Comparison of ENCODE assay signal across 16 mouse cellular contexts in genomic region chr7:44485572-44486195, GRCm38 (mm10). TPM values are rescaled to one million over a fixed set of nuclear protein-coding genes. Genes with fewer than 3 reads are reported as not detected.
DNase-seq lines count a peak whose midpoint lies in the region; ATAC-seq lines count a peak whose summit lies in the region.
"Had no signal": no experiment of that assay in that cellular context is flagged by ENCODE, and none has a peak within 500 bp of the region (broad histone marks: within the 10 kb centered on the region; RNA-seq: fewer than 3 reads in every experiment).

No protein-coding gene starts in this region.

- H3K9me3 ChIP-seq in neural tube, embryonic 13.5 days: no peaks in the 10 kb centered on the region
- no peaks in the 10 kb centered on the region for H3K9me3 ChIP-seq in neural tube, embryonic 15.5 days (replicated peaks)
- no peaks in the 10 kb centered on the region for H3K9me3 ChIP-seq in midbrain, embryonic 15.5 days
- H3K9me3 ChIP-seq: embryonic facial prominence, embryonic 13.5 days; G1E; hindbrain, embryonic 13.5 days had no signal

- H3K27ac ChIP-seq in neural tube, embryonic 13.5 days (replicated peaks): no peak overlapping the region
- H3K27ac ChIP-seq in neural tube, embryonic 15.5 days (replicated peaks): no peak overlapping the region
- H3K27ac ChIP-seq in midbrain, embryonic 15.5 days: no peak overlapping the region
- H3K27ac ChIP-seq: embryonic facial prominence, embryonic 13.5 days; macrophage had no signal

- no peak overlapping the region for H3K4me3 ChIP-seq in neural tube, embryonic 13.5 days
- H3K4me3 ChIP-seq in neural tube, embryonic 15.5 days (replicated peaks): no peak overlapping the region
- H3K4me3 ChIP-seq in midbrain, embryonic 15.5 days: no peak overlapping the region
- H3K4me3 ChIP-seq: embryonic facial prominence, embryonic 13.5 days; hindbrain, embryonic 13.5 days had no signal

- H3K4me2 ChIP-seq in neural tube, embryonic 13.5 days: no peak overlapping the region
- no peak overlapping the region for H3K4me2 ChIP-seq in neural tube, embryonic 15.5 days
- H3K4me2 ChIP-seq in midbrain, embryonic 15.5 days: no peak overlapping the region
- H3K4me2 ChIP-seq: embryonic facial prominence, embryonic 13.5 days; hindbrain, embryonic 13.5 days; lung, embryonic 14.5 days had no signal

- peaks cover 29% of the 10 kb centered on the region for H3K36me3 ChIP-seq in neural tube, embryonic 13.5 days
- H3K36me3 ChIP-seq in neural tube, embryonic 15.5 days: peaks cover 20% of the 10 kb centered on the region
- H3K36me3 ChIP-seq in midbrain, embryonic 15.5 days (replicated peaks): peaks cover 10% of the 10 kb centered on the region; the same call in 1 of the 2 replicates

- no peak overlapping the region for H3K9ac ChIP-seq in neural tube, embryonic 13.5 days
- no peak overlapping the region for H3K9ac ChIP-seq in neural tube, embryonic 15.5 days (replicated peaks)
- no peak overlapping the region for H3K9ac ChIP-seq in midbrain, embryonic 15.5 days
- H3K9ac ChIP-seq: lung, embryonic 14.5 days had no signal

- peaks cover 19% of the 10 kb centered on the region for H3K27me3 ChIP-seq in neural tube, embryonic 13.5 days
- H3K27me3 ChIP-seq in neural tube, embryonic 15.5 days (replicated peaks): peaks cover 8% of the 10 kb centered on the region
- peaks cover 5% of the 10 kb centered on the region for H3K27me3 ChIP-seq in midbrain, embryonic 15.5 days (replicated peaks)

- WGBS in neural tube, embryonic 13.5 days: 73% methylated on average over 7 of the region's 7 CpGs
- 74% methylated on average over 7 of the region's 7 CpGs for WGBS in neural tube, embryonic 15.5 days
- WGBS in midbrain, embryonic 15.5 days: 71% methylated on average over 7 of the region's 7 CpGs

- ATAC-seq in neural tube, embryonic 13.5 days (ENCODE audit: low read depth): peak; percentile 32; the same call in 1 of the 2 replicates
- no peak for ATAC-seq in neural tube, embryonic 15.5 days (ENCODE audit: low FRiP score)
- 0 out of 2 replicates have a peak, but pooled peaks have one; percentile 38 for ATAC-seq in midbrain, embryonic 15.5 days (replicated peaks)
- ATAC-seq in megakaryocyte, adult 5-6 weeks (ENCODE audit: poor library complexity, severe bottlenecking): no peak

- peaks cover 10% of the 10 kb centered on the region; the same call in 1 of the 2 replicates for H3K4me1 ChIP-seq in neural tube, embryonic 13.5 days (replicated peaks)
- 0 out of 2 replicates have a peak, but pooled peaks cover 3% of the 10 kb centered on the region for H3K4me1 ChIP-seq in neural tube, embryonic 15.5 days
- no peaks in the 10 kb centered on the region for H3K4me1 ChIP-seq in midbrain, embryonic 15.5 days
- H3K4me1 ChIP-seq: embryonic facial prominence, embryonic 13.5 days had no signal

- DNase-seq in heart, adult 11 months: peak; percentile 69
- DNase-seq in heart, postnatal 4 days: no peak
- DNase-seq in kidney, postnatal 10 days: peak; percentile 3
- DNase-seq in kidney, postnatal 14 days: no peak

RNA-seq across cellular contexts. Expression of gene Emc10, which starts 10.6 kb away (rescaled TPM):
- 10 to 100 TPM; 91.4 to 93.4 TPM for total RNA-seq in heart, postnatal 4 days (2021)
- polyA plus RNA-seq in neural tube, embryonic 13.5 days (2015; fragmentation: Nextera tagmentation; extraction: Ambion mirVana): 139 TPM in 2 replicates
- polyA plus RNA-seq in neural tube, embryonic 15.5 days (2015; fragmentation: Nextera tagmentation; extraction: Ambion mirVana): 144 and 157 TPM in 2 replicates
- 145 and 162 TPM in 2 replicates for polyA plus RNA-seq in midbrain, embryonic 15.5 days (2015; fragmentation: Nextera tagmentation; extraction: Ambion mirVana)
- total RNA-seq in megakaryocyte, adult 5-6 weeks (2015): 42.4 and 47.4 TPM in 2 replicates
- total RNA-seq in megakaryocyte, adult 5-6 weeks (2017): 23.1 and 27.4 TPM in 2 replicates

RNA-seq across cellular contexts. Expression of gene Fam71e1, which starts 10.7 kb away (rescaled TPM):
- total RNA-seq in heart, postnatal 4 days (2021): 1 to 10 TPM; 6.3 to 6.7 TPM
- 23.0 and 29.8 TPM in 2 replicates for polyA plus RNA-seq in neural tube, embryonic 13.5 days (2015; fragmentation: Nextera tagmentation; extraction: Ambion mirVana)
- polyA plus RNA-seq in neural tube, embryonic 15.5 days (2015; fragmentation: Nextera tagmentation; extraction: Ambion mirVana): 22.6 and 23.2 TPM in 2 replicates
- 30.1 and 36.6 TPM in 2 replicates for polyA plus RNA-seq in midbrain, embryonic 15.5 days (2015; fragmentation: Nextera tagmentation; extraction: Ambion mirVana)
- total RNA-seq in megakaryocyte, adult 5-6 weeks (2015): 1.7 and 2.0 TPM in 2 replicates
- 0.12 TPM in 1 of 2 replicates, not detected in the other for total RNA-seq in megakaryocyte, adult 5-6 weeks (2017)
- total RNA-seq: common myeloid progenitor, adult 5-6 weeks had no signal

RNA-seq across cellular contexts. Expression of gene Josd2, which starts 17.9 kb away (rescaled TPM):
- 10 to 100 TPM; 71.8 to 81.4 TPM for total RNA-seq in heart, postnatal 4 days (2021)
- 49.9 and 54.3 TPM in 2 replicates for polyA plus RNA-seq in neural tube, embryonic 13.5 days (2015; fragmentation: Nextera tagmentation; extraction: Ambion mirVana)
- polyA plus RNA-seq in neural tube, embryonic 15.5 days (2015; fragmentation: Nextera tagmentation; extraction: Ambion mirVana): 45.2 and 51.0 TPM in 2 replicates
- polyA plus RNA-seq in midbrain, embryonic 15.5 days (2015; fragmentation: Nextera tagmentation; extraction: Ambion mirVana): 38.8 and 42.2 TPM in 2 replicates
- 18.2 and 20.3 TPM in 2 replicates for total RNA-seq in megakaryocyte, adult 5-6 weeks (2015)
- 12.5 and 14.0 TPM in 2 replicates for total RNA-seq in megakaryocyte, adult 5-6 weeks (2017)

RNA-seq across cellular contexts. Expression of gene Aspdh, which starts 20.5 kb away (rescaled TPM):
- 1 to 10 TPM; 2.2 TPM for total RNA-seq in heart, postnatal 4 days (2021)
- 1.6 and 2.9 TPM in 2 replicates for polyA plus RNA-seq in neural tube, embryonic 13.5 days (2015; fragmentation: Nextera tagmentation; extraction: Ambion mirVana)
- 2.2 and 4.2 TPM in 2 replicates for polyA plus RNA-seq in neural tube, embryonic 15.5 days (2015; fragmentation: Nextera tagmentation; extraction: Ambion mirVana)
- 5.8 and 6.0 TPM in 2 replicates for polyA plus RNA-seq in midbrain, embryonic 15.5 days (2015; fragmentation: Nextera tagmentation; extraction: Ambion mirVana)
- not detected in 2 replicates for total RNA-seq in megakaryocyte, adult 5-6 weeks (2015)
- not detected in 2 replicates for total RNA-seq in megakaryocyte, adult 5-6 weeks (2017)
- total RNA-seq: adrenal gland, adult 18-20 months; common myeloid progenitor, adult 5-6 weeks; G1E; gastrocnemius, postnatal 4 days had no signal
- polyA plus RNA-seq: G1E, macrophage had no signal

RNA-seq across cellular contexts. Expression of gene Mybpc2, which starts 38.8 kb away (rescaled TPM):
- 10 to 100 TPM; 15.3 to 15.8 TPM for total RNA-seq in heart, postnatal 4 days (2021)
- 0.08 and 0.22 TPM in 2 replicates for polyA plus RNA-seq in neural tube, embryonic 13.5 days (2015; fragmentation: Nextera tagmentation; extraction: Ambion mirVana)
- polyA plus RNA-seq in neural tube, embryonic 15.5 days (2015; fragmentation: Nextera tagmentation; extraction: Ambion mirVana): 0.14 and 0.36 TPM in 2 replicates
- polyA plus RNA-seq in midbrain, embryonic 15.5 days (2015; fragmentation: Nextera tagmentation; extraction: Ambion mirVana): 0.19 and 0.28 TPM in 2 replicates
- total RNA-seq in megakaryocyte, adult 5-6 weeks (2015): not detected in 2 replicates
- total RNA-seq in megakaryocyte, adult 5-6 weeks (2017): not detected in 2 replicates
- total RNA-seq: common myeloid progenitor, adult 5-6 weeks had no signal
- polyA plus RNA-seq: G1E, macrophage had no signal

Comparison
In these comparisons a context has a peak if more than half of its experiments do, and no peak if none do; other contexts are left out.
1. DNase-seq: peak in heart, adult 11 months (single experiment) and kidney, postnatal 10 days (single experiment); none in heart, postnatal 4 days (single experiment) and kidney, postnatal 14 days (single experiment).
2. ATAC-seq: peak in neural tube, embryonic 13.5 days (single experiment) and midbrain, embryonic 15.5 days (single experiment); none in neural tube, embryonic 15.5 days (single experiment) and megakaryocyte, adult 5-6 weeks (single experiment).